Mouse (Mus musculus) adrenal gland (tissue): Measurements from ENCODE around the gene Riox1.
"Not testable (repeated sequence)": the region's sequence is repeated elsewhere in the genome, so short reads cannot be mapped to it uniquely, and the experiment has no call there.

ENCODE experiments used
- intact Hi-C: fragments of 180-260 bp; cut with DNase I; formaldehyde crosslinking; loops from one replicate; pipeline ENCODE4 v1.15.1; 2025

Gene Riox1

DNA sequence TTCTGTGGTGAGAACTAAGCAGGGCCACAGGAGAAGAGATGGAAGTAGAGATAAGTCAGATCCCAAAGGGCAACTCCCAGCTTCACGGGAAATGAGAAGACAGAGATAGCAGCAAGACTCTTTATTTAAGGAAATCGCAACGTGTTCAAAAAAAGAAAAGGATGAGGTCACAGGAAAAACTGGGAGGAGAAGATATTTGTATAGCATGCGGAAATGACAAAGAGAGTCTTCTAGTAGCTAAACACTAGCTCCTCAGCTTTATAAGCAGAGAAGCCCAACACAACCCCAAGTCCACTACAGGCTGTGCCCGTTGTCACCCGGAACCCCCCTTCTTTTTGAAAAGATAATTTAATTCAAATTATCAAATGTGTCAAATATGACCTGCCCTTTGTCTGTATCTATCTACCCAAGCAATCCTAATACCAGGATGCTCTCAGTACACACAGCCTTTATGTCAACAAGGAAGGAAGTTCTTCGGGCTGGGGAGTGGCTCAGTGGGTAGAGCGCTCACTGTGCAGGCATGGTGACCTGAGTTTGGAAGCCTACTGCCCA, 3.1 kb upstream of the Riox1 start:
- intact Hi-C loops: no loop called here

DNA sequence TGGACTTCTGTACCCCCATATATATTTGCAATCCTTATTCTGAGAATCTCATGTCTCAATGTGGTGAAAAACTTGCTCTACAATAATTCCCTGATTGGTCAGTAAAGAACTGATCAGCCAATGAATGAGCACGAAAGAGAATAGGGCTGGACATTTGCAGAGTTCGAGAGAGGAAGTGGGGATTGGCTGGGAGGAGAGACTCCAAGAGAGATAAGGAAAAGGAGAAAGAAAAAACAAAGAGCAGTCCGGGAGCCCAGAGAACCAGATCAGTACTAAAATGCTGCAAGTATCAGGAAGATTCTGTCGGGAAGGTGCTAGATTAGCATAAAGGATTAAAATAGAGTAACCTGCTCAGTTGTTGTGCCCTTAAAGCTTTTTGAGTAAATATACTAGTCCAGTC, 1.4 kb upstream of the Riox1 start:
- intact Hi-C loops: no loop called here

DNA sequence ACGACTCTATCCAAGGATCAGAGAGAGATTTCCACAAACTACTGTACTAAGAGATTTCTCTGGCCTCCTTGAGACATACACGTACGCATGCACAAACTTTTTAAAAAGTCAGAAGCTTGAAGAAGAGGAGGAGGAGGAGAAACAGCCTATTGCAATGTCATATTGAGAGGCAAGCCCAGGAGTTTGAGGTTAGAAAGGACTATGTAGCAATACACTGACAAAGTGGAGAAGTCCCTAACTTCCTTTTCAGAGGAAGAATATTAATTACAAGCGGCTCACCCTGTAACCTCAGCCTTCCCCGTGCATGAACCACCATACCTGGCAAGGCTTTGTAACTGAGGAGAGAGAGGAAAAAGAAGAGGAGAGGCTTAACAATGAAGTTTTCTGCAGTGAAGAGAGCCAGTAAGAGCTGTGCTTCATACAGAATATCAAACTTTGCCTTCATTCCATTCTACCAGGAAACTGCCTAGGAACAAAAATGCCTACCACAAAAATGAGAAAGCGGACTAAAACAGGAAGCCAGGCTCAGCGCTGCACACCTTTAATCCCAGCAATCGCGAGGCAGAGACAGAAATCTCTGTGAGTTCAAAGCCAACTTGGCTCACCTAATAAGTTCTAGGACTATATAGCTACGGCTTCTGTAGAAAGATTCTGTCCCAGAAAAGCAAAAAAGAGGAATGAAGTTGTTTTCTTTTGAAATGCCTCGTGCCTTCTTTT, 474 bp upstream of the Riox1 start:
- intact Hi-C loops: no loop called here

DNA sequence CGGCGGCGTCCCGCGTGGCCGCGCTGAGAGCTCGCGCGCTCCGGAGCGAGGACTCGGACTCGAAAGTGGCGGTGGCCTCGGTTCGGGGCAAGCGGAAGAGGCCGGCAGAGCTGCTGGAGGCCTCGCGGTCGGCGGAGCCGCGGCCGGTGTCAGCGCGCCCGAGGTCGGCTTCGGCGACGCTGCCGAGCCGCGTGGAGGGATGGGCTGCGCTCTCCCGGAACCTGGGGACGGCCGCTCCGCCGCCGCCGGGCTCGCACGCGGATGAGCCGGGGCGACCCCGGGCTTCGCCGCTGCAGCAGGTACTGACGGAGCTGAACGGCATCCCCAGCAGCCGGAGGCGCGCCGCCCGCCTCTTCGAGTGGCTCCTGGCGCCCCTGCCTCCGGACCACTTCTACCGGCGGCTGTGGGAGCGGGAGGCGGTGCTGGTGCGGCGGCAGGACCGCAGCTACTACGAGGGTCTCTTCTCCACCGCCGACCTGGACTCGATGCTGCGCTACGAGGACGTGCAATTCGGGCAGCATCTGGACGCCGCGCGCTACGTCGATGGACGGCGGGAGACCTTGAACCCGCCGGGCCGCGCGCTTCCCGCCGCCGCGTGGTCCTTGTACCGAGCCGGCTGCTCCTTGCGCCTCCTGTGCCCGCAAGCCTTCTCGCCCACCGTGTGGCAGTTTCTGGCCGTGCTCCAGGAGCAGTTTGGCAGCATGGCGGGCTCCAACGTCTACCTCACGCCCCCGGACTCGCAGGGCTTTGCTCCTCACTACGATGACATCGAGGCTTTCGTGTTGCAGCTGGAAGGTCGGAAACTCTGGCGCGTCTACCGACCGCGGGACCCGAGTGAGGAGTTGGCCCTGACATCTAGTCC, 663 bp downstream of the Riox1 start:
- intact Hi-C loops: no loop called here

DNA sequence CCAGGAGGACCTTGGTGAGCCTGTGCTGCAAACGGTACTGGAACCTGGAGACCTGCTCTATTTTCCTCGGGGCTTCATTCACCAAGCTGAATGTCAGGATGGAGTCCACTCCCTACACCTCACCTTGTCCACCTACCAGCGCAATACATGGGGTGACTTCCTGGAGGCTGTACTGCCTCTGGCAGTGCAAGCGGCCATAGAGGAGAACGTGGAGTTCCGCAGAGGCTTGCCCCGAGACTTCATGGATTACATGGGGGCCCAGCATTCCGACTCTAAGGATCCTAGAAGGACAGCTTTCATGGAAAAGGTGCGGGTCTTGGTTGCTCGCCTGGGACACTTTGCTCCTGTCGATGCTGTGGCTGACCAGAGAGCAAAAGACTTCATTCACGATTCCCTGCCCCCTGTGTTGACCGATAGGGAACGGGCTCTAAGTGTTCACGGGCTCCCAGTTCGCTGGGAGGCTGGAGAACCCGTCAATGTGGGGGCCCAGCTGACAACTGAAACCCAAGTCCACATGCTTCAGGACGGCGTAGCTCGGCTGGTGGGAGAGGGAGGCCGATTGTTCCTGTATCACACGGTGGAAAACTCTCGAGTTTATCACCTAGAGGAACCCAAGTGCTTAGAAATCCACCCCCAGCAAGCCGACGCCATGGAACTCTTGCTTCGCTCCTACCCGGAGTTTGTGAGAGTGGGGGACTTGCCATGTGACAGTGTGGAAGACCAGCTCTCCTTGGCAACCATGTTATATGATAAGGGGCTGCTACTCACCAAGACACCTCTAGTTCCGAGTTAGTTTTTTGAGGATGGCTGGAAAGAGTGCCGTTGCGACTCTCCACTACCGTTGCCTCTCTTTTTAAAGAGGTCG, 1.5 kb downstream of the Riox1 start:
- intact Hi-C loops: no loop called here

DNA sequence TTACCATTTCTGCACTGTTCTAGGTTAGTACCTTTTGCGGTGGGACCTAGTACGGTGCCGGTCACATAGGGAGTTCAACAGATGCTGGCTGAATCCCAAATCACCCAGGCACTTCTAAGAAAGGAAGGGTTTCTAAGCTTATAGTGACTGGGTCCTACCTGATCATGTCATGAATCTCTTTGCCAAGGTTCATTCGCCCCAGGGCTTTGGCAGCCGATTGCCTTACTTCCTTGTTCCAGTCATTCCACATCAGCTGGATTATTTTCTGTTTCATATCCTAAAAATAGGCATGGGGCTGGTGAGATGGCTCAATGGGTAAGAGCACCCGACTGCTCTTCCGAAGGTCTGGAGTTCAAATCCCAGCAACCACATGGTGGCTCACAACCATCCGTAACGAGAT, 7.9 kb downstream of the Riox1 start:
- intact Hi-C loops: no loop called here

DNA sequence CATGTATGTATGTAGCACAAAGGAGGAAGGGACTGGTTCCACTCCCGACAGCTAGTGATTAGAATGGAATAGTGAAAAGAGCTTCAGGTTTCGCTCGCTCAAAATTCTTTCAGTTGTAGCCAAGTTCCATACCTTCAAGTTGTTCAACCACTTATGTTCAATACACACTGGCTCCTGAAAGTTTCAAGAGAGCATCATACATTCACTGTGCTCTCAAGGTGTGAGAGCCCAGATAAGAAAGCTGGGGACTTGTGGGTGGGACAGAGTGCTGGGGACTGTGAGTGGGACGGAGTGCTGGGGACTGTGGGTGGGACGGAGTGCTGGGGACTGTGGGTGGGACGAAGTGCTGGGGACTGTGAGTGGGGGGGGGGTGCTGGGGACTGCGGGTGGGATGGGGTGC, 14.8 kb downstream of the Riox1 start:
- intact Hi-C loops: no loop called here

DNA sequence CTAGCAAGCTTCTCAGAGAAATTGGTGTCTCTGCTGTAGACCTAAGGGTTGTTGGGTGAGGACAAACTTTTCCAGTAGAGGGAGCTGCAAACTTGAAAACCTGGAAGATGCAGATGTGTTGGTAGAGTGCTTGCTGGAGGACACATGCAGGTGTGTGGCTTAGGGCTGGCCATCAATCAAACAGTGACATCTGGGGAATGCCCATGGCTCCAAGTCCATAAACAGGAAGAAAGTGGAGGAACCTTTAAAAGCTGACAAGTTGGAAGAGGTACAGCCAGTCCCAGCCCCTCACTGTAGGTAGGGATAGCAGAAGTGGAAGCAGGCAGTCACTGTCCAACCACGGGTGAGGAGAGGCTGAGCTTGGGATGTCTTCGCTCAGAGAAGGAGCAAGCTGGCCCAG, 21.7 kb downstream of the Riox1 start:
- intact Hi-C loops: loop anchor here (2.0 kb wide), 2 partner anchors 59 to 91 kb away; no protein-coding TSS in a partner anchor

DNA sequence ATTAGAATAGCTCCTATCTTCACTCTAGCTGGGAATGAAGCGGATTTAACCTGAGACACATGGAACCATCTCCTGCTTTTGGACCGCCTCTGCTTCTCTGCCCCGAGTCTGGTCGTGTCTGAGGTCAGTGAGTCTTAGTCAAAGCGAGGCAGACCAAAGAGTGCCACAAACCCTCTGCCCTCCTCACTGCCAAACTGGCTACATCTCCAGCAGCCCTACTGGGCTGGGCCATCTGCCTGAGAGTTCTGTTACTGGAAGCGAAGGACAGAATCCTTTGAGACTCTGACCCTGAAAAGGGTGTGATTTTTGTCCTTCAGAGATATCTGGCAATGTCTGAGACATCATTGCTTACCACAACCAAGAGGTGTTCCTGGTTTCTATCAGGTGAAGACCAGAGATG, 28.5 kb downstream of the Riox1 start:
- intact Hi-C loops: no loop called here

DNA sequence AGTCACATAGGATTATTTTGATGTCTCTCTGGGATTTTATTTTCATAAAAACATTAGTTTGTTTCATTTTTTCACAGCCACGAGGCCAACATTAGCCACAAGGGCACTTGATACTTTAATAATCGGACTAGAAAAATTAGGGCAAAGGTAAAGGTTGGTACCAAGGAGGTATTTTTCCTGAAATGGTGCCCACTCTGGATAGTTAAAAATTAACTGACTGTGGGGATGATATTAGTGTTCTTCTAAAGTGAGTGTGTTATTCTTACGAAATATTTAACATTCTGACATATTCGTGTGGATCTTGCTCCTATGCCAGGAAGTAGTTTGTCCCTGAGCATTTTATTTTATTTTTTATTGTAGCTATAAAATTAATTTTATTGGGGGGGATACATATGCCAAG, 31.2 kb downstream of the Riox1 start:
- intact Hi-C loops: no loop called here

DNA sequence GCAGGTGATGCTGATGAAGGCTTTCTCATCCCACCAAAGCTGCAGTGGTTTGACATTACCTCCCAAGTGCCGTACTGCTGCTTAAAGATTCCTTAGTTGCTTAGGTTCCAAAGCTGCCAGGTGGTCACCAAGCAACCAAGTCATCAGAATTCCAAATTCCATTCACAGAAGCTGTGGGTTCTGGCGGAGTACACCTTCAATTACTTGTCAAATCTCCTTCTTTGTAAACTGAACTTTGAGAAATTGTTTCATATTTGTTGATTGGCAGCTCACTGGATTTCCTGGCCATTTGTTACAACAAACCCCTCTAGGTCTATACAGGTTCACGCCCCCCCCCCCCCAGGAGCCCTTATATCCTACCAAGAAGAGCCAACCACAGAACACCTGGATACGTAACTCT, 34.3 kb downstream of the Riox1 start, which contains the start of gene Heatr4:
Gene Heatr4, minus strand, starts transcription at position 101 of the 400 bp plus-strand sequence.
- intact Hi-C loops: no loop called here

DNA sequence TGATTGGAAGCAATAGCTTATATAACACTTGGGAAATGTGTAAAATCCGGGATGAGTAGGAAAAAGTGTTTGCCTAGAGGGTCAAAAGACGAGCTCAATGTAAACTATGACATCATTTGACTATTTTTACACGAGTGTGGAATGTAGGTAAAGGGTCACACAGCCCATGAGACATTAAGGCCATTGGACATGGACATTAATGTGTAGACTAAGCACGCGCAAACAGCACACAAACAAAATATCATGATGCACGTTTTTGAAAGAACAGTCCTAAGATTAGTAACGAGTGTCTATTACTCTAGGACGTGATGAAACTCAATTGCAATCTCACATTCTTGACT, 36.8 kb downstream of the Riox1 start:
- intact Hi-C loops: no loop called here

DNA sequence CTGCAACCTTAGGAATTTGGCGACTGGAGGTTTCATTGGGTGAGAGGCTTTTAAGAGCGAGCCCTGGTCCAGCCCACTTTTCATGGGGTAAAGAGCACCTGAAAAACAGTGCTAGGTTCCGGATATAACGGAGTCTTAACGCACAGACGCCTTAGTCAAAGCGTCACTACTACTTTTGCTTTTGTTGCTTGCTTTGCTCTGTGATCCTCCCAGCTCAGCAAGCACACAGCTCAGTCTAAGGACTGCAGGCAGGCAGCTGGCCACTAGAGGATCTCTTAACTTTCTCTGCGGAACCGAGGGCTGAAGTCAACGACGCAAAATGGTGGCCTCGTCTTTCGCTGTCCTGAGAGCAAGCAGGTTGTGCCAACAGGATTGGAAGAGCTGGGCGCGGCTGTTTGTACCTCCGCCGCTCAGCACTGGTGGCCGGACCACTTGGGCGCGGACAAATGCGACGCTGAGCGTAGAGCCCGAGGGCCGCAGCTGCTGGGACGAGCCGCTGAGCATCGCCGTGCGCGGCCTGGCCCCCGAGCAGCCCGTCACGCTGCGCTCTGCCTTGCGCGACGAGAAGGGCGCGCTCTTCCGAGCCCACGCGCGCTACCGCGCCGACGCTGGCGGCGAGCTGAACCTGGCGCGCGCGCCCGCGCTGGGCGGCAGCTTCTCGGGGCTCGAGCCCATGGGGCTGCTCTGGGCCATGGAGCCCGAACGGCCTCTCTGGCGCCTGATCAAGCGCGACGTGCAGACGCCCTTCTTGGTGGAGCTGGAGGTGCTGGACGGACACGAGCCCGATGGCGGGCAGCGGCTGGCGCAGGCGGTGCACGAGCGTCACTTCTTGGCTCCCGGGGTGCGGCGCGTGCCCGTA, 37.4 kb downstream of the Riox1 start, which contains the start of gene Acot2:
Gene Acot2, plus strand, starts transcription at position 279 of the 859 bp plus-strand sequence.
- intact Hi-C loops: no loop called here

DNA sequence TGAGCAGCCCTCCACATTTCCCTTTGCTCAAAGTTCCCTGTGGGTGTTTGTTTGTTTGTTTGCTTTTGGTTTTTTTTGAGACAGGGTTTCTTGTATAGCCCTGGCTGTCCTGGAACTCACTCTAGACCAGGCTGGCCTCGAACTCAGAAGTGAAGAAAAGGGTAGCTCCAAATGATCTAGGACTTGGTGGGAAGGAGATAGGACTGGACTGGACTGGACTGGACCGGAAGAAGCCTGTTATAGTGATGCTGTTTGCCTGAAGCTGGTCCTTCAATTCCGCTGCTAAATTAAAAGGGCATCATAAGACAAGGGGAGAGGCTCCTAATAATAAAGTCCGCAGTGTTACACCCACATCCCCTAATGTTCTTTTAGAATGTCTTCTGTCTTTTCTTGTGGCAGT, 38.1 kb downstream of the Riox1 start:
- intact Hi-C loops: no loop called here

DNA sequence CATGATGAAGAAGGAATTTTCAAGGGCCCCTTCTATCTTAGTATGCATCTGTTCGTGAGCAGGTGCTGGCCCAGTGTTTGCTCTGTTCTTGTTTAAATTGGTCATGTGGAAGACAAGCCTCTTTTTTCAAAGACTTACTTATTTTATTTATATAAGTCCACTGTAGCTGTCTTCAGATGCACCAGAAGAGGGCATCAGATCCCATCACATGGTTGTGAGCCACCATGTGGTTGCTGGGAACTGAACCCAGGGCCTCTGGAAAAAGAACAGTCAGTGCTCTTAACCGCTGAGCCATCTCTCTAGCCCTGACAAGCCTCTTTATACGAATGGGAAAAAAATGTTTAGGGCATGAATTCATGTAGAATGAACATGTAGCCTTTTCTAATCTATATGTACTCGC, 39.0 kb downstream of the Riox1 start:
- intact Hi-C loops: no loop called here

DNA sequence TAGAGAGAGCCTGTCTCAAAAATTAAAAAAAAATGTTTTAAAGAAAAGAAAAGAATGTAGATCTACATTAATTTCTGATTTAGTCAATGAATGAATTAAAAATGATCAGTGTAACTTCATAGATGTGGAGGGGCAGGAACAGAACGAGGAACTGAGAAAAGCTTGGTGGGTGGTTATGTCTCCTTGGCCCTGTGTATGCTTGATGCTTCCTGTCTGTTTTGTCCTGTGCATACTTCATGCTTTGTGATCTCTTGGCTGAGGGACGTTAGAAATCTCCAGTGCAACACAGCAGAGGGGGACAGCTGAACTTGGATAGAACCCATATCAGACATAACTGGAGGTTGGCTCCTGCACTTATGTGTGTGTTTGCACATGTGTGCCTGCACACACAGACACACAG, 46.8 kb downstream of the Riox1 start:
- intact Hi-C loops: no loop called here

DNA sequence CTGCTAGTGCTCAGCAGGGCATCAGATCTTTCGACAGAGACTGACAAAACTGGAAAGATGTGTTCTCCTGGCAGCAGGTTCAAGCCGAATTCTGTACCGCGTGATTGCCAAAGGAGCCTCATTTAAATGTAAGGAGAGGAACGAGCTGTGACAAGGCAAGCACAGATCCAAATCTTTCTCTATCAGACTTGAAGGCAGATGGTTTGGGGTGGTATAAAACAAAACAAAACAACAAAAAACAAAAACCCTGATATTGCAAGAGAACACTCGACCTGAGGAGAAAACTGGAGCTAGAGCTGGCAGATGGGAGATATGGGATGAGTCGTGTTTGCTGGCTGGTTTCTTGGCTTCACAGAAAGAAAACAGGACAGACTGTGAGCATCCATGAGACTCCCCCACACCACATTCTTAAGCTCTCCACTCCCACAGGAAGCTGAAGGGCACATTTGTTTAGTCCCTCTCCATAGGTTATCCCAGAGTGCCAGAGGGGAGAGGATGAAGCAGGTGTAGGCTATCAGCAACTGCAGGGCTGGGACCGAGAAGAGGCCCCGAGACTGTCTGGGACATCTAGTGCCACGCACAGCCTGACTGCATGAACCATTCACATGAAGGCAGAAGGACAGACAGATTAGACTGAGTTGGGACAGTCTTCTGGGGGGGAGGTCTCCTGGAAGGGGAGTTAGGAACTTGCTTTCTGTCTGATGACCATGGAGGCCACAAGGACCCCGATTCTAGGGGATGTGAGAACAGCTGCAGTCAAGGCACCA, 48.1 kb downstream of the Riox1 start:
- intact Hi-C loops: no loop called here

DNA sequence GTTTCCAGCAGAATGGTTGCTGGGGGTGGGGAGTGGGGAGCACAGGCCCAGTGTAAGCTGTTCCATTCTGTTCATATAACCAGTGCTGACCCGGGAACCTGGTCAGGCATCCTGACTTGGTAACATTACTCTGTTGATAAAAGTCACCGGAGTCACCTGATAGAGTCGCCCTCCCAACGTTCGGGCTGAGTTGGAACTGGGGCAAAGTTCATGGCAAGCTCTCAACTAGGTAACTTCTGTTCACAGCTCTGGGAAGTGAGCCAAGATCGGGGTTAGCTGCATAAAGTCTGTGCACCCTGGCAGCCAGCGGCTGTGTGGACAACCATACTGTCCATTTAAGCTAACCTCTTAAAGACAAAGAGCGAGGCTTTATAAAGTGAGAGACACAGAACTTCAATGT, 48.8 kb downstream of the Riox1 start:
- intact Hi-C loops: not testable (repeated sequence)

DNA sequence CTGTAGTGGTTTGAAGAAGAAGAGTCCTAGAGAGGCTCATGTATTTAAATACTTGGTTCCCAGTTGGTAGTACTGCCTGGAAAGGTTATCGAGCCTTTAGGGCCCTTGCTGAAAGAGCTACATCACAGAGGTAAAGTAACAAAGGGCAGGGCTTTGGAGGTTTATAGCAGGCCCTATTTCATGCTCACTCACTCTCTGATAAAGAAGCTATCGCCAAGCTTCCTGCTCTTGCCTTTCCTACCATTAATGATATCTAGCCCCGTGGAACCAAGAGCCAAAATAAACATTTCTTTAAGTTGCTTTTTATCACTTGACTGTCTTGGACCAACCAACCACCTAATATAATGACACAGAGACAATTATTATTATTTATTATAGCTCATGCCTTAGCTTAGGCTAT, 50.0 kb downstream of the Riox1 start:
- intact Hi-C loops: no loop called here
